Mouse (Mus musculus): ENCODE measurements around the gene Gap43. TPM values are rescaled to one million over a fixed set of nuclear protein-coding genes. Genes with fewer than 3 reads are reported as not detected.

Gap43 gene
- not detected for polyA plus RNA-seq (2014; fragmentation: Illumina TruSeq; extraction: RNeasy Lipid Tissue Mini Kit (QIAGEN cat#74804); ENCODE audit: low read depth, low replicate concordance)

GRCm38 (mm10) chr16:42340021-42340768, at the start of gene Gap43:
Gene Gap43, minus strand, starts transcription at chr16:42340651.

